Mouse (Mus musculus): ENCODE data around the gene L3hypdh. TPM values are rescaled to one million over a fixed set of nuclear protein-coding genes. Genes with fewer than 3 reads are reported as not detected.
A peak's percentile ranks its signal among the peaks of the same experiment; 100 is the strongest.

L3hypdh gene
- polyA plus RNA-seq, 1 experiment from 2014 or later, result 17.1 TPM

DNA sequence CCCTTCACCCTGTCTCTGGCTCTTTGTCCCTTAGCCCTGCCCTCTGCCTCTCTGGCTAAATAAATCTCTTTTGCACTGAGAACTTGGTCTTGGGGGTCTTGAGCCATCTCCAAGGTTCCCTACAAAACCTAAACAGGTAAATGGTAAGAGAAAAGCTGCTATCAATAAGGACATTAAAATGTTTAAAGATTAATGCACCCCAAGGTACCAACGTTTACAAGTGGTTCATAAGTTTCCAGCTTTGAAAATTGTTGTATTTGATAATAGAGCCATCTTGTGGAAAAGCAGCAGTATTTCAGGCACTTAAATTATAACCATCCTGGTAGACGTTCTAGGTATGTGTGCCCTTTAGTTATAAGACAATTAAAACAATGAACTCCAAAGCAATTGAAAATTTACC is 37.7 kb downstream of the L3hypdh start:
- no peaks in the 10 kb centered on the region for H3K9me3 ChIP-seq (replicated peaks; ENCODE audit: control insufficient read depth, low read length)
- ATAC-seq (replicated peaks; ENCODE audit: insufficient number of reproducible peaks, low FRiP score, low TSS enrichment), result no peak
- WGBS (ENCODE audit: insufficient replicate concordance), result 2% methylated on average over 2 of the region's 2 CpGs
- no peaks in the 10 kb centered on the region for H3K4me1 ChIP-seq (ENCODE audit: control insufficient read depth, insufficient read depth, low read length)
- no peaks in the 10 kb centered on the region for H3K36me3 ChIP-seq (ENCODE audit: control insufficient read depth, insufficient read depth, low read length)
- H3K4me2 ChIP-seq, result no peak overlapping the region
- H3K9ac ChIP-seq (ENCODE audit: low read depth, low read length), result no peak overlapping the region
- no peak overlapping the region for H3K27ac ChIP-seq (ENCODE audit: low read depth, low read length)
- no peaks in the 10 kb centered on the region for H3K27me3 ChIP-seq (ENCODE audit: control insufficient read depth, insufficient read depth, low read length)
- H3K4me3 ChIP-seq (ENCODE audit: low read depth, low read length), result no peak overlapping the region

DNA sequence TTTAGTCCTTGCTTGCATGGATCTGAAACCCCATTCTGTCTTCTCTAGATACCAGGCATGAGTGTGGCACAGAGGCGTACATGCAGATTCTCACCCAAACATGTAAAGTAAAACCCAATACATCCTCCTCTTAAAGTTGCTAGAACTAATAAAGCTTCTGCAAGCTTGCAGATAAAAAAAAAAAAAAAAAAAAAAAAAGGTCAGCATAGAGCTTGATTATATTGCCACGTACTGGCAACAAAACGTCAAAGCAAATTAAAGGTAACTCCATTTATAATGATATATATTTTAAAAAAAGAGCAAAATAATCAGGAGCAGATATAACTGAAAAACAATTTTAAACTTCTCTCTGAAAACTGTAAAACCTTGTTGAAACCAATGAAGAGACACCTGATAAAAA is 44.0 kb downstream of the L3hypdh start:
- Histone ChIP-seq H3K4me2 (no peak overlapping the region), H3K4me1 (ENCODE audit: control insufficient read depth, insufficient read depth, low read length) (peaks cover 19% of the 10 kb centered on the region), H3K9ac (ENCODE audit: low read depth, low read length) (no peak overlapping the region), H3K27ac (ENCODE audit: low read depth, low read length) (no peak overlapping the region), H3K4me3 (ENCODE audit: low read depth, low read length) (no peak overlapping the region), H3K27me3 (ENCODE audit: control insufficient read depth, insufficient read depth, low read length) (no peaks in the 10 kb centered on the region), H3K36me3 (ENCODE audit: control insufficient read depth, insufficient read depth, low read length) (no peaks in the 10 kb centered on the region), H3K9me3 (replicated peaks; ENCODE audit: control insufficient read depth, low read length) (no peaks in the 10 kb centered on the region)
- WGBS (ENCODE audit: insufficient replicate concordance), result 93% methylated on average over 3 of the region's 3 CpGs
- ATAC-seq (replicated peaks; ENCODE audit: insufficient number of reproducible peaks, low FRiP score, low TSS enrichment), result no peak

DNA sequence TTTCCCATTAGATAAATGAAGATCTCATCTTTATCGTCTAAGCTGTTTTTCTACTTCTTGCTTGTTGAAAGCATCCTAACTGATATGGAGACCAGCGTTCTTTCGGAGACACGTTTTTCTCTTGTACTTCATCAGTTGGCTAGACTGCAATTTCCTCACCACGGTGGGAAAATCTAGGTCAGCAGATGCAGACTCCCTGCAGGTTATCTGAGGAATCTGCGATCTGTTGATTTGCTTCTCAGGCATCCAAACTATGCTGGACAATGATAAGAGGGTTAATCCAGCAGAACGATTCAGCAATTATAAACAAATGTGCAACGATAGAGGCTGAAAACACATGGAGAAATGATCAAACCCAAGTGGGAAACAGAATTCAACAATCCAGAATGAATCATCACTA is 45.7 kb downstream of the L3hypdh start:
- H3K4me2 ChIP-seq, result no peak overlapping the region
- ATAC-seq (replicated peaks; ENCODE audit: insufficient number of reproducible peaks, low FRiP score, low TSS enrichment), result no peak
- WGBS (ENCODE audit: insufficient replicate concordance), result 24% methylated on average over 8 of the region's 8 CpGs

DNA sequence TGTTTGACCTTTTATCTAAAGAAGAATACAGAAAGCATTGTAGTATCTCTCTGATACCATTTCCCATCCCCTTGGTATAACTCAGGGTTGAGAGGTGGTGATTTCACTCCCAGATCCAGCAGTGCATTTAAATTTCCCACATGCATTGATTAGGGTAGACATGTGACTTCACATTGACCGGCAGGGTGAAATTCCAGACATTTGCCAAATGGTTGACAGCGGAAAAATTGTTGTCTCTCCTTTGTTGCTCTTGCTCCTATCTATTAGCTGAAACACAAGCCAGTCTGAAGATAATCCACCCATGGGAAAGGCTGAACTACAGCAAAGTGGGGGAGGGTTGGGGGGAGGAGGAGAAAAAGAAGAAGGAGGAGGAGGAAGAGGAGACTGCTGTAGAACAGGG is 46.4 kb downstream of the L3hypdh start:
- peaks cover 21% of the 10 kb centered on the region for H3K4me1 ChIP-seq (ENCODE audit: control insufficient read depth, insufficient read depth, low read length)
- no peak overlapping the region for H3K27ac ChIP-seq (ENCODE audit: low read depth, low read length)
- no peaks in the 10 kb centered on the region for H3K9me3 ChIP-seq (replicated peaks; ENCODE audit: control insufficient read depth, low read length)
- H3K4me3 ChIP-seq (ENCODE audit: low read depth, low read length), result no peak overlapping the region
- no peak for ATAC-seq (replicated peaks; ENCODE audit: insufficient number of reproducible peaks, low FRiP score, low TSS enrichment)
- H3K9ac ChIP-seq (ENCODE audit: low read depth, low read length), result no peak overlapping the region
- 14% methylated on average over 2 of the region's 2 CpGs for WGBS (ENCODE audit: insufficient replicate concordance)
- no peaks in the 10 kb centered on the region for H3K27me3 ChIP-seq (ENCODE audit: control insufficient read depth, insufficient read depth, low read length)
- H3K4me2 ChIP-seq, result no peak overlapping the region
- no peaks in the 10 kb centered on the region for H3K36me3 ChIP-seq (ENCODE audit: control insufficient read depth, insufficient read depth, low read length)

More for the DNA sequence above, 45.7 kb downstream of the L3hypdh start:
- Histone ChIP-seq H3K4me3 (ENCODE audit: low read depth, low read length) (no peak overlapping the region), H3K4me1 (ENCODE audit: control insufficient read depth, insufficient read depth, low read length) (peaks cover 21% of the 10 kb centered on the region), H3K9me3 (replicated peaks; ENCODE audit: control insufficient read depth, low read length) (no peaks in the 10 kb centered on the region), H3K27ac (ENCODE audit: low read depth, low read length) (no peak overlapping the region), H3K9ac (ENCODE audit: low read depth, low read length) (no peak overlapping the region), H3K36me3 (ENCODE audit: control insufficient read depth, insufficient read depth, low read length) (no peaks in the 10 kb centered on the region), H3K27me3 (ENCODE audit: control insufficient read depth, insufficient read depth, low read length) (no peaks in the 10 kb centered on the region)

DNA sequence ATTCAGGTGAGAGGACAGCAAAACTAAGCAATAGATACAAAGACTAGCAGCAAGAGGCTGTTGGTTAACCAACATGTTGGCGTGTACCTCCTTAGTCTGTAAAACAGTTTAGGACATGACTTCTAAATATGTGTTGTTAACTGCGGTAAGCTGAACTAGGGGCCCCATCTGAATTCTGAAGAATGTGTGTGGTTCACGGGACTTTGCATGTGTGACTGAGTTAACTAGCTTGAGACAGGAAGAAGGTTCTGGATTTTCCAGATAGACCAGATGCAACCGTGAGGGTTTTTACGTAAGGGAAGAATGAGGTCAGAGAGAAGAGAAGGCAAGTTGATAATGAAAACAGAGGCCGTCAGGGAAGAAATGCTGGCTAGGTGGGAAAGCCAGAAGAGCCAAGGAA is 48.2 kb downstream of the L3hypdh start:
- H3K4me3 ChIP-seq (ENCODE audit: low read depth, low read length), result no peak overlapping the region
- no peak overlapping the region for H3K4me2 ChIP-seq
- H3K27me3 ChIP-seq (ENCODE audit: control insufficient read depth, insufficient read depth, low read length), result no peaks in the 10 kb centered on the region
- no peaks in the 10 kb centered on the region for H3K36me3 ChIP-seq (ENCODE audit: control insufficient read depth, insufficient read depth, low read length)
- H3K9me3 ChIP-seq (replicated peaks; ENCODE audit: control insufficient read depth, low read length), result no peaks in the 10 kb centered on the region
- no peak overlapping the region for H3K27ac ChIP-seq (ENCODE audit: low read depth, low read length)
- peaks cover 21% of the 10 kb centered on the region for H3K4me1 ChIP-seq (ENCODE audit: control insufficient read depth, insufficient read depth, low read length)
- no peak for ATAC-seq (replicated peaks; ENCODE audit: insufficient number of reproducible peaks, low FRiP score, low TSS enrichment)
- 62% methylated on average over 6 of the region's 6 CpGs for WGBS (ENCODE audit: insufficient replicate concordance)
- H3K9ac ChIP-seq (ENCODE audit: low read depth, low read length), result no peak overlapping the region

DNA sequence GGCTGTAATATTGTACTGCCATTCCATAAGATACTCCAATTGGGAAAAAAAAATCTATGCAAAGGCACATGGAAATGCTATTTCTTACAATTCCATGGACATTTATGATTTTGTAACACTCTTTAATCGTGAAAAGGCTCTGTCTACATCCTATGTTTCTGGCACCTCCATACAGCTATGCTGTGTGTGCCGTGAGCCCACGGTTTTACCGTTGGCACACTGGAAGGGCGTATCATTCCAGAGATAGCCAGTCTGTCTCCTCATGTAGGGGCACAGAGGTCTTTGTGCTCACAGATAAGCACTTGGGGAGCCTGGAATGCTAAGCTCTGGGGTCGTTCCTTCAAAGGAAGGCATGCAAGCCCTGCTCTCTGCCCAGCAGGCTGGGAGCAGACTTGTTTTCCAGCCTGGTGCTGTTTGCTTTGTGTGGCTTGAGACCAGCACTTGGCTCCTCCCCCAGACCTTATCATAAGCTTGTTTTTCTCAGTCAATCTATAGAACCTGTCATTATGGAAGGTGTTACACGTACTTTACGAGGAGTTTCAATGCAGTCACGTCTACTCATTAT is 49.1 kb downstream of the L3hypdh start:
- H3K9ac ChIP-seq (ENCODE audit: low read depth, low read length), result no peak overlapping the region
- no peaks in the 10 kb centered on the region for H3K9me3 ChIP-seq (replicated peaks; ENCODE audit: control insufficient read depth, low read length)
- WGBS (ENCODE audit: insufficient replicate concordance), result 23% methylated on average over 9 of the region's 9 CpGs
- H3K4me2 ChIP-seq, result no peak overlapping the region
- ATAC-seq (replicated peaks; ENCODE audit: insufficient number of reproducible peaks, low FRiP score, low TSS enrichment), result no peak
- no peaks in the 10 kb centered on the region for H3K36me3 ChIP-seq (ENCODE audit: control insufficient read depth, insufficient read depth, low read length)
- H3K27ac ChIP-seq (ENCODE audit: low read depth, low read length), result peak overlapping the region; percentile 62; the same call in 1 of the 2 replicates
- H3K4me1 ChIP-seq (ENCODE audit: control insufficient read depth, insufficient read depth, low read length), result peaks cover 21% of the 10 kb centered on the region
- H3K4me3 ChIP-seq (ENCODE audit: low read depth, low read length), result no peak overlapping the region
- no peaks in the 10 kb centered on the region for H3K27me3 ChIP-seq (ENCODE audit: control insufficient read depth, insufficient read depth, low read length)

DNA sequence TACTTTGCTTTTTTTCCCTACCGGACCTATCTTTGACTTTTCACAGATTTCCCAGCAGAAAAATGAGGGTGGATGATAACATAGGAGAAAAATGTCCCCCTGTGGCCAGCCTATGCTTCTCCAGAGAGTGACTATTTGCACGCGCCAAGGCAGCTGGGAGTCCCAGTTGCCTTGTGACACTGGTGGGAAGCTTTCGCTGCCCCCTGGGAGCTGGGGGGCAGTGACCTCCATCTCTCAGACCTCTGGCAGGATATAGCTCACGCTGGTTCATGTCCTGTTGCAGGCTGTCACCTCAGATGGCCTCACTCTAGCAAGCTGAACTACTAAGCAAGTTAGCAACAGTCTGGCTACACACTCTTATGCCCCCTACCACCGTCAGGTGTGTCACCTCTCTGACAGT is 53.4 kb downstream of the L3hypdh start:
- H3K27me3 ChIP-seq (ENCODE audit: control insufficient read depth, insufficient read depth, low read length), result no peaks in the 10 kb centered on the region
- WGBS (ENCODE audit: insufficient replicate concordance), result 69% methylated on average over 6 of the region's 6 CpGs
- no peaks in the 10 kb centered on the region for H3K9me3 ChIP-seq (replicated peaks; ENCODE audit: control insufficient read depth, low read length)
- ATAC-seq (replicated peaks; ENCODE audit: insufficient number of reproducible peaks, low FRiP score, low TSS enrichment), result no peak
- H3K9ac ChIP-seq (ENCODE audit: low read depth, low read length), result no peak overlapping the region
- no peaks in the 10 kb centered on the region for H3K36me3 ChIP-seq (ENCODE audit: control insufficient read depth, insufficient read depth, low read length)
- peaks cover 7% of the 10 kb centered on the region; the same call in 1 of the 2 replicates for H3K4me1 ChIP-seq (ENCODE audit: control insufficient read depth, insufficient read depth, low read length)
- H3K4me3 ChIP-seq (ENCODE audit: low read depth, low read length), result no peak overlapping the region
- H3K4me2 ChIP-seq, result no peak overlapping the region
- no peak overlapping the region for H3K27ac ChIP-seq (ENCODE audit: low read depth, low read length)

DNA sequence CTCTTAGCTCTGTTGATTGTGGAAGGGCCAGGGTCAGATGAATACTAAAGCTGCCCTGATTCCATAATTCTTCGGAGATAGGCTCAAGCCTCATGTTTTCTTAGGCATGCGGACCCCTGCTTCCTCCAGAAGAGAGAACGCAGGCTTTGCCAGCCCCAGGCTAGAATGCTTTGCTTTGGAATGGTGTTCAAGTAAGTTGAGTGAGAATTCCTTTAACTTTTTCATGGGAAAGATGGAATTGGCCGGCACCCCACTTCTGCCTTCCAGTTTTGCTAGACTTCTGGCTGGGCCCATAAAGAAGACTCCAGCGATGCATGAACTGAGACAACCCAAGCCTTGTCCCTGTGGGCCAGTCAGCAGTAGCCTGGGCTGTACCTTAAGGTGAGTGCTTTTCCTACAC is 54.1 kb downstream of the L3hypdh start:
- Histone ChIP-seq H3K4me3 (ENCODE audit: low read depth, low read length) (no peak overlapping the region), H3K4me1 (ENCODE audit: control insufficient read depth, insufficient read depth, low read length) (peaks cover 2% of the 10 kb centered on the region; the same call in 1 of the 2 replicates), H3K36me3 (ENCODE audit: control insufficient read depth, insufficient read depth, low read length) (no peaks in the 10 kb centered on the region), H3K9me3 (replicated peaks; ENCODE audit: control insufficient read depth, low read length) (no peaks in the 10 kb centered on the region), H3K4me2 (no peak overlapping the region), H3K27ac (ENCODE audit: low read depth, low read length) (no peak overlapping the region), H3K9ac (ENCODE audit: low read depth, low read length) (no peak overlapping the region), H3K27me3 (ENCODE audit: control insufficient read depth, insufficient read depth, low read length) (no peaks in the 10 kb centered on the region)
- 78% methylated on average over 5 of the region's 5 CpGs for WGBS (ENCODE audit: insufficient replicate concordance)
- ATAC-seq (replicated peaks; ENCODE audit: insufficient number of reproducible peaks, low FRiP score, low TSS enrichment), result no peak

DNA sequence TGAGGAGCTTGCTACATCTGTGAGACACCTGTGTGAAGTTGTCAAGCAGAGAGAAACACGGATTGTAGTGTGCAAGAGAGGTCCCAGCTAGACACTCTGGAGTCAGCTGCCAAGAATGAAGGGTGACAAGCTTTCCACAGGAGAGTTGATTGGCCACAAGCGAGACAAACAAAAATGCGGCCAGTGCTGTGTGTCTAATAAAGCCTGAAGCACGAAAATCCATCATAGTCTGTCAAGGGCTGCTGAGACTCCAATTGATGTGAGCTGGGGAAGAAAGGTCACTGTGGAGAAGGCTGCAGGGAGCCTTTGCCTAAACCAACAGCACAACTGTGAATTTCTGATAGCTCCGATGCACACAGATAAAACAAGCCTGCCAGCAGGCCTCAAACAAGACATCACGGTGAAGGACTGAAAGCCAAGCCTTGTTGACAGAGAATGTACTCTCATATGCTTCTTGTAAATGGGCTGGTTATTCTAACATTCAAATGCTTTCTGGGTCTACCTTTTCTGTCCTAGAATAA is 59.9 kb downstream of the L3hypdh start:
- no peak overlapping the region for H3K4me2 ChIP-seq
- no peak overlapping the region for H3K4me3 ChIP-seq (ENCODE audit: low read depth, low read length)
- H3K9ac ChIP-seq (ENCODE audit: low read depth, low read length), result no peak overlapping the region
- H3K9me3 ChIP-seq (replicated peaks; ENCODE audit: control insufficient read depth, low read length), result no peaks in the 10 kb centered on the region
- WGBS (ENCODE audit: insufficient replicate concordance), result 47% methylated on average over 6 of the region's 6 CpGs
- no peak for ATAC-seq (replicated peaks; ENCODE audit: insufficient number of reproducible peaks, low FRiP score, low TSS enrichment)
- H3K27me3 ChIP-seq (ENCODE audit: control insufficient read depth, insufficient read depth, low read length), result no peaks in the 10 kb centered on the region
- H3K27ac ChIP-seq (ENCODE audit: low read depth, low read length), result no peak overlapping the region
- H3K4me1 ChIP-seq (ENCODE audit: control insufficient read depth, insufficient read depth, low read length), result peaks cover 14% of the 10 kb centered on the region
- H3K36me3 ChIP-seq (ENCODE audit: control insufficient read depth, insufficient read depth, low read length), result no peaks in the 10 kb centered on the region
